Mouse (Mus musculus) limb, embryonic 10.5 days (tissue): Measurements from ENCODE around the gene Syn3. TPM values are rescaled to one million over a fixed set of nuclear protein-coding genes. Genes with fewer than 3 reads are reported as not detected.
"Not testable (repeated sequence)": the region's sequence is repeated elsewhere in the genome, so short reads cannot be mapped to it uniquely, and the experiment has no call there.

Experiments used
- DNase-seq: peaks from one replicate; pipeline ENCODE4 v3.0.0-alpha.2; 2017; ENCODE audit warnings: low spot score
- H3K27ac ChIP-seq: fragments of 300-500 bp; sonication (generic); 2 replicates; pipeline ENCODE4 v1.5.1; 2016; ENCODE audit warnings: mild to moderate bottlenecking
- H3K27me3 ChIP-seq: fragments of 300-500 bp; sonication (generic); 2 replicates; pipeline ENCODE4 v1.6.1; 2016; ENCODE audit warnings: low read depth, mild to moderate bottlenecking; ENCODE audit not compliant: poor library complexity, severe bottlenecking
- H3K36me3 ChIP-seq: fragments of 300-500 bp; sonication (generic); 2 replicates; pipeline ENCODE4 v1.6.1; 2016; ENCODE audit warnings: mild to moderate bottlenecking, moderate library complexity
- H3K4me1 ChIP-seq: fragments of 300-500 bp; sonication (generic); 2 replicates; pipeline ENCODE4 v1.6.1; 2016
- H3K4me3 ChIP-seq: fragments of 300-500 bp; sonication (generic); 2 replicates; pipeline ENCODE4 v1.5.1; 2016; ENCODE audit warnings: mild to moderate bottlenecking, moderate library complexity
- H3K9me3 ChIP-seq: fragments of 300-500 bp; sonication (generic); replicated peaks from 2 replicates; pipeline ENCODE4 v1.6.1; 2016; ENCODE audit warnings: mild to moderate bottlenecking
- WGBS: fragments of 180-500 bp; shearing (Covaris S2); methylation state at CpG from one replicate; pipeline ENCODE4 v1.1.7; 2016; 5-methylcytosine and 5-hydroxymethylcytosine counted together
- polyA plus RNA-seq: library from polyadenylated mRNA; unstranded; fragments of >200 nt; fragmentation: Nextera tagmentation; extraction: Ambion mirVana; gene quantifications from 2 replicates; pipeline ENCODE4 v1.2.1, GENCODE M21; 2016

Gene Syn3
- polyA plus RNA-seq, 1 experiment from 2014 or later, result 3.6 TPM

- DNase-seq, result no peak
- Histone ChIP-seq H3K4me1 (peaks cover 14% of the 10 kb centered on the region), H3K27me3 (peaks cover 9% of the 10 kb centered on the region; the same call in 1 of the 2 replicates), H3K27ac (peak overlapping the region; percentile 26), H3K4me3 (no peak overlapping the region), H3K9me3 (no peaks in the 10 kb centered on the region), H3K36me3 (no peaks in the 10 kb centered on the region)
- 60% methylated on average over 4 of the region's 4 CpGs for WGBS
Measured at GRCm38 (mm10) chr10:86457195-86457594, 41.5 kb downstream of the Syn3 start.

DNA sequence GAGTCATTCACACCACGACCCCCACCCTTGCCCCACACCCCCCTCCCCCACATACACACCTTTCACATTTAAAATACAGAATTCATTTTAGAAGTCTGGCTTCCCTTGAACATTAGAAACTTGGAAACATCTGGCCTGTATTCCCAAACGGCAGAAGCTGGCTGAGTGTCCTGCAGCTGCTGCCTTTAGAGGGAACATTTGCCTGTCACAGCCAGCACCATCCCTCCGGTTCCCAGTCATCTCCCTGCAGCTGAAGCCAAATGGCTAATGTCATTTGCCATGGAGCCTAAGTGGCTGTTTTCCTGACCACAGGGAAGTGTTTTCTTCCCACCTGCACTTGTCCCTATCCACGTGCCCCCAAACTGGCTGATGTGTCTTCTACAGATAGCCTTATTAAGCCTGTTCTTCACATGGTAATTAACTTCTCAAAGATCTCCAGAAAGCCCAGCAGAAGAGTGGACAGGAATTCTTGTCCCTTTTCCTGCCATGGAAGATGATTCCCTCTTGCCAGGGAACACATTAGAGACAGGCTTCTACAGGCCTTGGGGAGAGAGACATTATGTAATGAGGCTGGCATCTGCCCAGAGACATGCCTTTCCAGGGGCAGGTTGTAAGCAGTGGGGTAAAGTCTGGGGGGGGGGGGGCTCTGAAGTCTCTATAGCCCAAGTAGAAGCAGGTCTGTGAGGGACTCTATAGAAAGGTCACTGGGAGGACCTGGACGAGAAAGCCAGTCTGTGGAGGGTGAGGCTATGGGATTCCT is 43.2 kb downstream of the Syn3 start:
- H3K27me3 ChIP-seq, result peaks cover 9% of the 10 kb centered on the region; the same call in 1 of the 2 replicates
- H3K36me3 ChIP-seq, result no peaks in the 10 kb centered on the region
- no peak overlapping the region for H3K4me3 ChIP-seq
- peaks cover 14% of the 10 kb centered on the region for H3K4me1 ChIP-seq
- H3K9me3 ChIP-seq, result no peaks in the 10 kb centered on the region
- WGBS, result 46% methylated on average over 5 of the region's 5 CpGs
- DNase-seq, result no peak
- H3K27ac ChIP-seq, result no peak overlapping the region

DNA sequence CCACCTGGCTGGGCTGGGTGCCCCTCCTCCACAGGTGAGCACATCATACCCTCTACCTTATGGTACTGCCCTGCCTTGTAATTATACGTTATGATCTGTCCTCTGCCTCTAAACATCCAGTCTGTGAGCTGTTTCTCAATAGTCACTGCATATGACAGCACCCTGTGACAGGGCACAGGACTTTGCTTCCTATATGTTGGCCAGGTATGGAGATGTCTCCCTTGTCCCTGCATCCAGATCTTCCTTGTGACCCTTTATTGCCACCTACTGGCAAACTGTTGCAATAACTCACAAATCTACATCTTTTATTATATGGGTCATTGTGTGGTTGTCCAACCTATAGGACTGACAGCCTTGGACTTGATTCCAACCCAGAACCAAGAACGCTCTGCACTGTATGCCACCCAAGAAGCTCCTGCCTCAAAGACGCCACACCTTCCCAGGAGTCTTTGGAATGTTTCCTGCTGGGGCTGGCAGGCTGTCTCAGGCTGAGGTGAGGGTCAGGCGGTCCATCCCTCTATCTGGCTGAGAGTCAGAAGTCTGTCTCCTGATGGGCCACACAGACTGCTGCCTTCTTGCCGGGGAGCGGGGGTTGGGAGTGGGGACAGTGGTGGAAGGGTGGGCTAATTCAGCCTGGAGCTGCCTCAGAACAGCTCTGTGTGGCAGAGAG is 46.2 kb downstream of the Syn3 start:
- peaks cover 9% of the 10 kb centered on the region; the same call in 1 of the 2 replicates for H3K27me3 ChIP-seq
- H3K9me3 ChIP-seq, result no peaks in the 10 kb centered on the region
- no peak overlapping the region for H3K27ac ChIP-seq
- H3K4me1 ChIP-seq, result peaks cover 11% of the 10 kb centered on the region
- H3K4me3 ChIP-seq, result no peak overlapping the region
- peak; percentile 43 for DNase-seq
- WGBS, result 45% methylated on average over 6 of the region's 6 CpGs
- no peaks in the 10 kb centered on the region for H3K36me3 ChIP-seq

- peaks cover 7% of the 10 kb centered on the region; the same call in 1 of the 2 replicates for H3K4me1 ChIP-seq
- no peaks in the 10 kb centered on the region for H3K36me3 ChIP-seq
- no peaks in the 10 kb centered on the region for H3K9me3 ChIP-seq
- H3K4me3 ChIP-seq, result no peak overlapping the region
- DNase-seq, result no peak
- H3K27ac ChIP-seq, result no peak overlapping the region
- 93% methylated on average over 5 of the region's 5 CpGs for WGBS
- H3K27me3 ChIP-seq, result peaks cover 9% of the 10 kb centered on the region; the same call in 1 of the 2 replicates
Measured at GRCm38 (mm10) chr10:86451294-86451693, 47.4 kb downstream of the Syn3 start.

DNA sequence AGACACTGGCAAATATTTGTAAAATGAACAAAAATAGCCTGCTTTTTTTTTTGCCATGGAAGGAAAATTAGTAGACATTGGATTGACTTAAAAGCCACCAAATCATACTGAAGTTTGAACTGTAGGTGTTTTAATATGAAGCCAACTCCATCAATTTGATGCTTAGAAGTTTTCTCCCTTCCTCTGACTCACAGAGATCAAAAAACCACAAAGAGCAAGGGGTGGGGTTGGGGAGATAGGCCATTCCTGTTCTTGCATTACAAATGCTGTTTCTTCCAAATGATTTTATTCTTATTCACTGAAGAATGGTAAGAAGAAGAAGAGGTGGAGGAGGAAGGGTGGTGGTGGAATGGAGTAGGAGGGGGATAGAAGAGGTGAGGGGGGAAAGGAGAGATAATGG is 52.0 kb downstream of the Syn3 start:
- Histone ChIP-seq H3K27me3 (no peaks in the 10 kb centered on the region), H3K36me3 (no peaks in the 10 kb centered on the region), H3K4me3 (no peak overlapping the region), H3K4me1 (no peaks in the 10 kb centered on the region), H3K27ac (no peak overlapping the region), H3K9me3 (no peaks in the 10 kb centered on the region)
- no peak for DNase-seq

DNA sequence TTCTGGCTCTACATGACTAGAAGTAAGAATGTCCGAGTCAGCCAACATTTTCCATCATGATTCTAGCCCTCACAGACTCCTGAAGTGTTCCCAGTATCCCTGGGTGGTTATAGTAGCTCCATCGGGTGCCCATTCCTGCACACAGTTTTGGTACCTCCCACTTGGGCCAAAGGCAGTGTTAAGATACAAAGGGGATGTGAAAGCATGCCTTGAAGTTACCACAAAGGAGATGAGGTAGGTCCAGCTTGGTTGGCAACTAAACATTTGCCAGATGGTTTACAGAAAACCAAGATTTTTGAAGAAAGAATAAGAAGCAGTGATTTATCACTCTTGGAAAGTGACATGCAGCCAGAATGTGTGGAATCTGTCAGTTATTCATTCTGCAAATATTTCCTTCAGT is 53.5 kb downstream of the Syn3 start:
- WGBS, result 76% methylated on average over 2 of the region's 2 CpGs
- Histone ChIP-seq H3K4me1 (no peaks in the 10 kb centered on the region), H3K27ac (no peak overlapping the region), H3K4me3 (no peak overlapping the region), H3K36me3 (no peaks in the 10 kb centered on the region), H3K27me3 (no peaks in the 10 kb centered on the region), H3K9me3 (no peaks in the 10 kb centered on the region)
- DNase-seq, result no peak

GRCm38 (mm10) chr10:86444665-86445064 is 54.0 kb downstream of the Syn3 start:
- no peak for DNase-seq
- no peaks in the 10 kb centered on the region for H3K4me1 ChIP-seq
- no peak overlapping the region for H3K4me3 ChIP-seq
- H3K36me3 ChIP-seq, result no peaks in the 10 kb centered on the region
- no peak overlapping the region for H3K27ac ChIP-seq
- no peaks in the 10 kb centered on the region for H3K27me3 ChIP-seq
- no peaks in the 10 kb centered on the region for H3K9me3 ChIP-seq
- WGBS, result 56% methylated on average over 3 of the region's 3 CpGs

DNA sequence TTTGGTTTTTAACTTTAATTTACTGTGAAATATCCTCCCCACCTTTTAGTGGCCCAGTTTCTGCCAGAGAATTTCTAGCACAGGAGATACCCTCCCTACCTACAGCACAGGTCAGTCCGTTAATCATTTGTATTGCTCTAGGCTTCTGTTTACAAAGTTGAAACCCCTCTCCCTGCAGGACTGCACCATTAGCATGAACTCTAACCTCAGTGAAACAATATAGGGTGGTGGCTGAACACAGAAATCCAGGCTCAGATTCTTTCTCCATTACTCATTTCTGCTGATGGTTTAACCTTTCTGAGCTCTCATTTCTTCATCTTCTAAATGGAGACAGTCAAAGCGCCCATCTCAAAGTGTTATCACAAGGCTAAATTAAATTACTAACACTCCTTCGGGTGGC is 56.9 kb downstream of the Syn3 start:
- DNase-seq, result no peak
- Histone ChIP-seq H3K9me3 (no peaks in the 10 kb centered on the region), H3K4me1 (no peaks in the 10 kb centered on the region), H3K4me3 (no peak overlapping the region), H3K27ac (no peak overlapping the region), H3K36me3 (no peaks in the 10 kb centered on the region), H3K27me3 (no peaks in the 10 kb centered on the region)
- 76% methylated on average over 3 of the region's 3 CpGs for whole genome bisulfite sequencing

GRCm38 (mm10) chr10:86439640-86440039 is 59.1 kb downstream of the Syn3 start:
- 90% methylated on average over 4 of the region's 4 CpGs for WGBS
- Histone ChIP-seq H3K4me3 (no peak overlapping the region), H3K4me1 (no peaks in the 10 kb centered on the region), H3K27me3 (no peaks in the 10 kb centered on the region), H3K36me3 (no peaks in the 10 kb centered on the region), H3K9me3 (no peaks in the 10 kb centered on the region), H3K27ac (no peak overlapping the region)
- no peak for DNase-seq

DNA sequence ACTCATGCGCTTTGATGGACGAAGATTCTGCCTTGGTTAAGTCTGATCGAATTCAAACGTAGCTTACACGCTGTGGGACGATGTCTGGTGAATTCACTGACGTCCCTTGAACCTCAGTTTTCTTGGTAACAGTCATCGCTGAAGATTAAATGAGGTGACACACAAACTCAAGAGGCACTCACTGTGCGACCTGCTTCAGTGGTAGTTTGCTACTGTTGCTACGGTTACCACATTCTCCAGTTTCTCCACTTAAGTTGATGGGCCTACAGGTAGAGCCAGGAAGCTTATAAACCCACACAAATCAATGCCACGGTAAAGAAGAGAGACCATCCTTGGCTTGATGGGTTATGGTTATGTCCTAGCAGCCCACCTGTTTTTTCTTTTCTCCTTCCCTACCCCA is 61.4 kb downstream of the Syn3 start:
- Histone ChIP-seq H3K27ac (no peak overlapping the region), H3K27me3 (no peaks in the 10 kb centered on the region), H3K4me3 (no peak overlapping the region), H3K4me1 (0 out of 2 replicates have a peak, but pooled peaks cover 4% of the 10 kb centered on the region), H3K9me3 (no peaks in the 10 kb centered on the region), H3K36me3 (no peaks in the 10 kb centered on the region)
- whole genome bisulfite sequencing, result 92% methylated on average over 11 of the region's 11 CpGs
- DNase-seq, result no peak

GRCm38 (mm10) chr10:86435006-86435405 is 63.7 kb downstream of the Syn3 start:
- not testable (repeated sequence) for H3K4me1 ChIP-seq, H3K27ac ChIP-seq, H3K9me3 ChIP-seq, H3K36me3 ChIP-seq, DNase-seq, H3K4me3 ChIP-seq, H3K27me3 ChIP-seq
- 68% methylated on average over 4 of the region's 4 CpGs for WGBS

GRCm38 (mm10) chr10:86429651-86430050 is 69.0 kb downstream of the Syn3 start:
- Histone ChIP-seq H3K9me3 (no peaks in the 10 kb centered on the region), H3K27me3 (no peaks in the 10 kb centered on the region), H3K4me3 (no peak overlapping the region), H3K27ac (0 out of 2 replicates have a peak overlapping the region, but pooled peaks have one; percentile 3), H3K4me1 (peaks cover 27% of the 10 kb centered on the region), H3K36me3 (no peaks in the 10 kb centered on the region)
- no peak for DNase-seq
- 94% methylated on average over 3 of the region's 3 CpGs for WGBS

GRCm38 (mm10) chr10:86427956-86428355 is 70.7 kb downstream of the Syn3 start:
- no peaks in the 10 kb centered on the region for H3K9me3 ChIP-seq
- 76% methylated on average over 2 of the region's 2 CpGs for WGBS

More at GRCm38 (mm10) chr10:86427956-86428355, 70.7 kb downstream of the Syn3 start:
- H3K27me3 ChIP-seq, result no peaks in the 10 kb centered on the region
- H3K36me3 ChIP-seq, result no peaks in the 10 kb centered on the region
- H3K4me3 ChIP-seq, result no peak overlapping the region
- H3K27ac ChIP-seq, result peak overlapping the region; percentile 26; the same call in 1 of the 2 replicates
- H3K4me1 ChIP-seq, result peaks cover 36% of the 10 kb centered on the region
- DNase-seq, result no peak
